Comparison of ENCODE assay signal across 8 mouse cellular contexts in the genomic region with DNA sequence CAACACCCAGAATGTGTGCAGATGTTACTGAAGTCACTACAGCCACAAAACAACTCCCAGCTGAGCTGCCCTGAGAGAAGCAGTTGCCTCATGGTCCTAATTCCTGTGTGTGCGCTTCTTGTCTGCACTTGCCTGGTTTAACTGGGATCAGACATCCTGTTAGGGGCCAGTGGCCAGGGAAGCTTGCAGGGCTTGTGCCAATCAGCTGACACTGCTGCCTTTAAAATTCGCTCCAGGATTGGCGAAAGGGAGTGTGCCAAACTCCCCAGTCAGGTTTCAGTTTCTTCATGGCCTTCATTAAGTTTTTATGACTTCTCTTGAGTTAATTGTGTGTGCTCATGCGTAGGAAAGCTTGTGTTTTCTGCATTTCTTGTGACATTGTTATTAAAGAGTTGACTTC. TPM values are rescaled to one million over a fixed set of nuclear protein-coding genes. Genes with fewer than 3 reads are reported as not detected.
A peak's percentile ranks its signal among the peaks of the same experiment; 100 is the strongest.
DNase-seq lines count a peak whose midpoint lies in the region; ATAC-seq lines count a peak whose summit lies in the region.

No protein-coding gene starts in this region.

- H3K4me2 ChIP-seq in midbrain, embryonic 11.5 days, result no peak overlapping the region

- ATAC-seq in midbrain, embryonic 11.5 days (ENCODE audit: low FRiP score), result no peak

- H3K9me3 ChIP-seq in midbrain, embryonic 11.5 days (ENCODE audit: control insufficient read depth, low read length), result no peaks in the 10 kb centered on the region

- H3K9ac ChIP-seq in midbrain, embryonic 11.5 days (ENCODE audit: low read length), result no peak overlapping the region

- no peak overlapping the region for H3K27ac ChIP-seq in midbrain, embryonic 11.5 days (ENCODE audit: low read depth, low read length)

- H3K4me3 ChIP-seq in midbrain, embryonic 11.5 days (ENCODE audit: low read depth, low read length), result no peak overlapping the region

- H3K36me3 ChIP-seq in midbrain, embryonic 11.5 days (ENCODE audit: control insufficient read depth, insufficient read depth, low read length), result no peaks in the 10 kb centered on the region

- WGBS in midbrain, embryonic 11.5 days, result 76% methylated on average over 4 of the region's 4 CpGs

- DNase-seq in heart, adult 11 months, result peak; percentile 95
- no peak for DNase-seq in heart, postnatal 25 days (ENCODE audit: low spot score)
- peak; percentile 25 for DNase-seq in urinary bladder, postnatal 25 days (ENCODE audit: low spot score)
- DNase-seq in urinary bladder, adult 2 months (ENCODE audit: low spot score), result no peak
- peak; percentile 77 to 93 for DNase-seq in kidney, postnatal 25 days
- no peak for DNase-seq in spleen, postnatal 4 days (ENCODE audit: low spot score in 2 of 2)
- DNase-seq in right cerebral cortex, postnatal 10 days (ENCODE audit: low spot score in 2 of 2), result no peak
- no peak for DNase-seq in midbrain, embryonic 11.5 days (ENCODE audit: low spot score, missing footprints)

- H3K4me1 ChIP-seq in midbrain, embryonic 11.5 days (ENCODE audit: control insufficient read depth, insufficient read depth, low read length), result no peaks in the 10 kb centered on the region; the same call in 1 of the 2 replicates

- peaks cover 5% of the 10 kb centered on the region; the same call in 1 of the 2 replicates for H3K27me3 ChIP-seq in midbrain, embryonic 11.5 days (ENCODE audit: control insufficient read depth, insufficient read depth, low read length)

- intact Hi-C loops in heart, postnatal 25 days (cut with DNase I), result no loop called here

RNA-seq across cellular contexts. Expression of gene Myo10, which starts 3.1 kb away (rescaled TPM):
- total RNA-seq in heart, postnatal 25 days (2021), result 10 to 100 TPM; 64.4 to 66.1 TPM
- polyA plus RNA-seq in urinary bladder, adult 2 months (2012; rRNA removed), result 24.8 and 26.0 TPM in 2 replicates
- 72.8 and 75.4 TPM in 2 replicates for polyA plus RNA-seq in midbrain, embryonic 11.5 days (2014; fragmentation: Nextera tagmentation; extraction: Ambion mirVana)

Comparison
In these comparisons a context has a peak if more than half of its experiments do, and no peak if none do; other contexts are left out.
1. DNase-seq: peak in heart, adult 11 months (single experiment), urinary bladder, postnatal 25 days (single experiment) and kidney, postnatal 25 days (2 of 2); none in heart, postnatal 25 days (single experiment), urinary bladder, adult 2 months (single experiment), spleen, postnatal 4 days (0 of 2), right cerebral cortex, postnatal 10 days (0 of 2) and midbrain, embryonic 11.5 days (single experiment).